Mouse (Mus musculus): Measurements from ENCODE around the gene Cx3cl1. TPM values are rescaled to one million over a fixed set of nuclear protein-coding genes. Genes with fewer than 3 reads are reported as not detected.

Cx3cl1 gene
- polyA plus RNA-seq (2014; fragmentation: Nextera tagmentation; extraction: Ambion mirVana) = 6.1 and 7.9 TPM in 2 replicates

DNA sequence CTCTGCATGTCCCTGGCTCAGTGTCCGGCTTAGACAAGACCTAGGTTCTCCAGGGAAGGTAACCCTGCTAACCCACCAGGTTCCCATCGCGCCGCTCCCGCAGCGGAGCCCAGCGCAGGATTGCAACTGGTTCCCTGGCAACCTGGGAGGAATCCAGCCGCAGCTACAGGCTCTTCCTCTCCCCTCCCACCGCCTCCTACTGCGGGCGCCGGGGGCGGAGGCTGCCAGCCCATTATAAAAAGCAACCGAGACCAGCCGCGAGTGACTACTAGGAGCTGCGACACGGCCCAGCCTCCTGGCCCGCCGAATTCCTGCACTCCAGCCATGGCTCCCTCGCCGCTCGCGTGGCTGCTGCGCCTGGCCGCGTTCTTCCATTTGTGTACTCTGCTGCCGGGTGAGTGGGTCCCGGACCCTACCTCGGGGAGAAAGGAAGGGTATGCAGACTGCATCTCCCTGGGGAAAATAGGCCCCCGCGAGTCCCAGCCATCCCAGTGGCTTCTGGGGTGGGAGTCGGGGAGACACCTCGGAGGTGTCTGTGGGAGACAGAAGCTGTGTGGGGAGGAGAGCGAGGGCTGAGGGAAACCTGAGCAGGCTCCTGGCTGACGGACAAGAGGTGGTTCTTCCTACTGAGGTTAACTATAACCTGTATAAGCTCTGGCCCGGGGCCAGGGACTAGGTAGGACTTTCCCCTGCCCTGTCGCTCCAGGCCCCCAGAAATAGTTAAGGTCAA is at the start of gene Cx3cl1:
Cx3cl1 (plus strand) TSS at position 69 of the 730 bp plus-strand sequence.
- H3K4me1 ChIP-seq (ENCODE audit: control insufficient read depth, insufficient read depth, low read length) = peaks cover 11% of the 10 kb centered on the region
- peak; percentile 84 for DNase-seq (ENCODE audit: low spot score)
- no peaks in the 10 kb centered on the region for H3K9me3 ChIP-seq (ENCODE audit: control insufficient read depth, low read length)
- no peak within 1 kb of the TSS for H3K27ac ChIP-seq (ENCODE audit: low read depth, low read length)
- H3K4me3 ChIP-seq (ENCODE audit: low read depth, low read length) = peak within 1 kb of the TSS; percentile 50
- under 1% methylated on average over 38 of the region's 38 CpGs for WGBS
- H3K27me3 ChIP-seq (ENCODE audit: control insufficient read depth, insufficient read depth, low read length) = peaks cover 12% of the 10 kb centered on the region
- H3K36me3 ChIP-seq (ENCODE audit: control insufficient read depth, insufficient read depth, low read length) = no peaks in the 10 kb centered on the region
- peak within 1 kb of the TSS; percentile 87 for H3K4me2 ChIP-seq (ENCODE audit: low read depth)
- peak; percentile 79 for ATAC-seq (ENCODE audit: insufficient read depth, low FRiP score, low TSS enrichment)
- peak within 1 kb of the TSS; percentile 65 for H3K9ac ChIP-seq (ENCODE audit: low read length)

DNA sequence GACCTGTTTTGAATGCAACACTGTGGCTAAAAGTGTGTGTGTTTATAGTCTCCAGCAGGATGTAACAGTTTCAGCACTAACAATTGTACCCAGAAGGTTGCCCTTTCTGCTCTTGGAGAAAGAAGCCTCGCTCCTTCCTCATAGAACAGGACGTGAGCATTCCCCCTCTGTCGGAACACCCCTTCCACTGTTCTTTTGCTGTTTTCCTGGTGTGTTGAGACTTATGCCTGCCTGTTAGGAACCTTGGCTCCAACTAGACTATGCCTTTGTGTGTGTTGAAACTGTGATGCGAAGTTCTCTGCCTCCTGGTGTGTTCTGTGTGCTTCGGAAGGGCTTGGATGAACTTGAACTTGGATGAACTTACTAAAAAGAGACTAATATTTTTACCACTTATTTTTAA is 45.8 kb upstream of the Cx3cl1 start:
- no peaks in the 10 kb centered on the region for H3K9me3 ChIP-seq (ENCODE audit: control insufficient read depth, low read length)
- ATAC-seq (ENCODE audit: insufficient read depth, low FRiP score, low TSS enrichment) (no peak), DNase-seq (ENCODE audit: low spot score) (no peak)
- no peak overlapping the region for H3K4me2 ChIP-seq (ENCODE audit: low read depth)
- no peaks in the 10 kb centered on the region for H3K36me3 ChIP-seq (ENCODE audit: control insufficient read depth, insufficient read depth, low read length)
- WGBS = 90% methylated on average over 5 of the region's 5 CpGs
- H3K27me3 ChIP-seq (ENCODE audit: control insufficient read depth, insufficient read depth, low read length) = no peaks in the 10 kb centered on the region
- no peak overlapping the region for H3K9ac ChIP-seq (ENCODE audit: low read length)
- no peak overlapping the region for H3K27ac ChIP-seq (ENCODE audit: low read depth, low read length)
- no peaks in the 10 kb centered on the region for H3K4me1 ChIP-seq (ENCODE audit: control insufficient read depth, insufficient read depth, low read length)
- no peak overlapping the region for H3K4me3 ChIP-seq (ENCODE audit: low read depth, low read length)

DNA sequence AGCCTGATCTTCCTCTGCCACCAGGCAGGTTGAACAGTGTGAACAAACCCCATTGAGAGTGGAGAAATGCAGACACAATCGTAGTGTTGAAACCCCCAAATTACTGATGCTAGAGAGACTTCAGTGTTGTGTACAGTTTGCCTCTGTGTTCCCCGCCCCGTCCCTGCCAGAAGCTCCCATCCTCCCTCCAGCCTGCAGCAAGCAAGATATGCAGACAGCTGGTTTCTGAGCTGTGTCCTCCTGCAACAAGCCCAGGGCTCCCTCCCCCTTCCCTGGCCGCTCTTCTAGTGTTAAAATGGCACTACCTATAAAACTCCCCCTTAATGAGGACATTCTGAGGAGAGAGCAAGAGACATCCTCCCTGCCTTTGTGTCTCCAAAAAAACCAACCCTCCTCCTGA is 42.5 kb upstream of the Cx3cl1 start:
- no peak overlapping the region for H3K4me3 ChIP-seq (ENCODE audit: low read depth, low read length)
- no peak for ATAC-seq (ENCODE audit: insufficient read depth, low FRiP score, low TSS enrichment)
- no peaks in the 10 kb centered on the region; the same call in 1 of the 2 replicates for H3K9me3 ChIP-seq (ENCODE audit: control insufficient read depth, low read length)
- H3K4me1 ChIP-seq (ENCODE audit: control insufficient read depth, insufficient read depth, low read length) = no peaks in the 10 kb centered on the region
- no peak overlapping the region for H3K4me2 ChIP-seq (ENCODE audit: low read depth)
- no peak overlapping the region for H3K9ac ChIP-seq (ENCODE audit: low read length)
- no peaks in the 10 kb centered on the region for H3K27me3 ChIP-seq (ENCODE audit: control insufficient read depth, insufficient read depth, low read length)
- no peak overlapping the region for H3K27ac ChIP-seq (ENCODE audit: low read depth, low read length)
- no peak for DNase-seq (ENCODE audit: low spot score)
- no peaks in the 10 kb centered on the region for H3K36me3 ChIP-seq (ENCODE audit: control insufficient read depth, insufficient read depth, low read length)
- 64% methylated on average over 4 of the region's 4 CpGs for WGBS

DNA sequence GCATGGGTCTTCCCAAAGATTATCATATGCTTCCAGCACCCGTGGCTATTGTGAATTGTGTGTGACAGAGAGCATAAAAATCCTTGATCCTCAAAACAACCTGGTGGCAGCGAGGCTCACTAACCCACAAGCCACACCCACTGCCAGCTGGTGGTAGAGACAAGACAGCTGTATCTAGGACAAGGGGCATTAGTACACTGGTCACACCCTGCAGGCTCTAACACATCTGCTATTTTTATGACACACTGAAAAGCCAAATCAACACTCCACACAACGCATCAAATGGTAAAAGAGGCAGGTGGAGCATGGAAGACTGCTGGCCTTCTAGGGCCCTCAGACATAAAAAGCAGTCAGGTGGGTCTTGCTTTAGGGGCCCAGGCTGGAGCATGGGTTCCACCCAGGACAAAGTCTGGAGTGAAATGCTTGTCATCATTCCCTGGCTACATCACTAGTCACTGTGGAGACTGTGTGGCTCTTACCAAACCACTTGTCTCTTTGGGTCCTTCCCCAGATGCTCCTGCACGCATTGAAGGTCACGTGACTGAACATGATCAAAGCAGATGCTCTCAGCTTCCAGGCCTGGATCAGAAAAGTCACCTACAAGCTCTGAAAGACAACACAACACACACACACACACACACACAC is 37.9 kb upstream of the Cx3cl1 start:
- H3K4me1 ChIP-seq (ENCODE audit: control insufficient read depth, insufficient read depth, low read length) = no peaks in the 10 kb centered on the region
- H3K36me3 ChIP-seq (ENCODE audit: control insufficient read depth, insufficient read depth, low read length) = no peaks in the 10 kb centered on the region
- 69% methylated on average over 5 of the region's 5 CpGs for WGBS
- H3K9ac ChIP-seq (ENCODE audit: low read length) = no peak overlapping the region
- no peaks in the 10 kb centered on the region for H3K27me3 ChIP-seq (ENCODE audit: control insufficient read depth, insufficient read depth, low read length)
- no peak overlapping the region for H3K27ac ChIP-seq (ENCODE audit: low read depth, low read length)
- H3K4me2 ChIP-seq (ENCODE audit: low read depth) = no peak overlapping the region
- H3K9me3 ChIP-seq (ENCODE audit: control insufficient read depth, low read length) = no peaks in the 10 kb centered on the region; the same call in 1 of the 2 replicates
- H3K4me3 ChIP-seq (ENCODE audit: low read depth, low read length) = no peak overlapping the region
- no peak for DNase-seq (ENCODE audit: low spot score)
- no peak for ATAC-seq (ENCODE audit: insufficient read depth, low FRiP score, low TSS enrichment)

DNA sequence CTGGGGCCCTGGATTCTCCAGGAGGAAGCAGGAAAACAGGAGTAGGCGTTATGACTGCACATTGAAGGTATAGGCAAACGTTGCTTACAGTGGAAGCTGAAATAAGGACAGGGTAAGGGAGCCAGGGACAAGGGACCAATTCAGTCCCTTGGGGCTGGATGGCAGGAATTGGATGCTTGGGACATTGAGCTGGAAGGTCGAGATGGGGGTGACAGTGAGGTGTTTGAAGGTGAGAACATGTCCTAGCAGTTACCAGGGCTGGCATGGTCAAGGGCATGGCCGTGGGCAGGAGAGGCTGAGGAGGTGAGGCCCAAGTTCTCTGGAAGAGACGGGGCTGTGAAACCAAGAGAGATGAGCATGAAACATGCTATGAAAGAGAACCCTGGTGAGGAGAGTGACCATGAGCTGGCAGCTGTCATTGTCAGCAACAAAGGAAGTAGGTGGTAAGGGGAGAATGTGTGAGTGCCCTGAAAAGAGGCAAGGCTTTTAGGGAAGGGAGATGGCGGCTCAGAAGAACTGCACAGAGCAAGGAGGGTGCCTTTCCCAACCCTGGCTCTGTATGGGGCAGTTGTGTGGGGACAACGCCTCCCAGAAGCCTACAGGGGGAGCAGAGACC is 37.0 kb upstream of the Cx3cl1 start:
- Histone ChIP-seq H3K27ac (ENCODE audit: low read depth, low read length) (no peak overlapping the region), H3K36me3 (ENCODE audit: control insufficient read depth, insufficient read depth, low read length) (no peaks in the 10 kb centered on the region), H3K4me3 (ENCODE audit: low read depth, low read length) (no peak overlapping the region), H3K9ac (ENCODE audit: low read length) (no peak overlapping the region), H3K27me3 (ENCODE audit: control insufficient read depth, insufficient read depth, low read length) (no peaks in the 10 kb centered on the region), H3K4me1 (ENCODE audit: control insufficient read depth, insufficient read depth, low read length) (no peaks in the 10 kb centered on the region), H3K9me3 (ENCODE audit: control insufficient read depth, low read length) (no peaks in the 10 kb centered on the region; the same call in 1 of the 2 replicates), H3K4me2 (ENCODE audit: low read depth) (no peak overlapping the region)
- ATAC-seq (ENCODE audit: insufficient read depth, low FRiP score, low TSS enrichment) = no peak
- WGBS = 69% methylated on average over 7 of the region's 7 CpGs
- no peak for DNase-seq (ENCODE audit: low spot score)

DNA sequence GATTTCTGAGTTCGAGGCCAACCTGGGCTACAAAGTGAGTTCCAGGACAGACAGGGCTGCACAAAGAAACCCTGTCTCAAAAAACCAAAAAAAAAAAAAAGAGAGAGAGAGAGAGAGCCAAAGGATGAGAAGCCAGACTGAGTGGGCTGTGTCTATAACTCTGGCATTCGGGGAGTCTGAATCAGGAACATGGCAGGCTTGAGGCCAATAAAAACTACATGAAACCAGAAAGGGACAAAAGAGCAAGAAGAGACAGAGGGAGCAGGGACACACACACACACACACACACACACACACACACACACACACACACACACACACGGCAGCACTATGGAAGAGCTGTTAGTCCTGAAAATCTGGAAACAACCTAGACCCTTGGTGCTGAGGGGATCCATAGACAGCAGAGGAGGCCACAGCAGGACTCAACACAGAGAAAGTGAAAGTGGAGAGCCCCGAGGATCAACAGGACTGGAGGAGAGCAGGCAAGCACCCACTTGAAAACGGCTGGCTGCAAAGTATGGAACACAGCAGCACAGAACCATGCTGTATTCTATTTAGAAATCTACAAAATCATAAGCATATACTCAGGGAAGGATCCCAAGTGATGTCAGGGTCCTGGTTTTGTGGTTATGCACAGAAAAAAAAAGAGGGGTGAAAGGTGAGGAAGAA is 36.2 kb upstream of the Cx3cl1 start:
- DNase-seq (ENCODE audit: low spot score) (no peak), ATAC-seq (ENCODE audit: insufficient read depth, low FRiP score, low TSS enrichment) (no peak)
- Histone ChIP-seq H3K4me2 (ENCODE audit: low read depth) (no peak overlapping the region), H3K4me1 (ENCODE audit: control insufficient read depth, insufficient read depth, low read length) (no peaks in the 10 kb centered on the region), H3K9ac (ENCODE audit: low read length) (no peak overlapping the region), H3K9me3 (ENCODE audit: control insufficient read depth, low read length) (no peaks in the 10 kb centered on the region; the same call in 1 of the 2 replicates), H3K27ac (ENCODE audit: low read depth, low read length) (no peak overlapping the region), H3K4me3 (ENCODE audit: low read depth, low read length) (no peak overlapping the region), H3K27me3 (ENCODE audit: control insufficient read depth, insufficient read depth, low read length) (no peaks in the 10 kb centered on the region), H3K36me3 (ENCODE audit: control insufficient read depth, insufficient read depth, low read length) (no peaks in the 10 kb centered on the region)
- WGBS = 81% methylated on average over 5 of the region's 5 CpGs

DNA sequence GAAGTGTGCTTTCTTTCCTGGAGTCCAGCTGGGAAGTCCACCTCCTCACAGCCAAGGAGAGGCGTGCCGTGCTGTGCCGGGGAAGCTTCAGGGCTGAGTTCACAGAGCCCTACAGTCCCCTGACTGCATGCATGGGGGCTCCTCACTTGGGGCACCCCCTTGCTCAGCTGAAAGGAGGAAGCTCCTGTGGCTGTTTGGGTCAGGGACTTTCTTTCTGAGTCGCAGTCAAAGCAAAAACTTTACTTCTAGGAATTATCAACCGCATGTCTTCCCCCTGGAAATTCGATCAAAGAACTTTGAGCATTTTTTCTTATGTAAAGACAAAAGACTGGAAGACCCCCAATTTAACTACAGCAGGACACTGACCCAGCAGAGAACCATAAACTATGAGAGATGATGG is 32.0 kb upstream of the Cx3cl1 start:
- Histone ChIP-seq H3K9ac (ENCODE audit: low read length) (no peak overlapping the region), H3K36me3 (ENCODE audit: control insufficient read depth, insufficient read depth, low read length) (no peaks in the 10 kb centered on the region), H3K9me3 (ENCODE audit: control insufficient read depth, low read length) (no peaks in the 10 kb centered on the region), H3K4me2 (ENCODE audit: low read depth) (no peak overlapping the region), H3K4me3 (ENCODE audit: low read depth, low read length) (no peak overlapping the region), H3K27me3 (ENCODE audit: control insufficient read depth, insufficient read depth, low read length) (no peaks in the 10 kb centered on the region), H3K4me1 (ENCODE audit: control insufficient read depth, insufficient read depth, low read length) (no peaks in the 10 kb centered on the region), H3K27ac (ENCODE audit: low read depth, low read length) (no peak overlapping the region)
- WGBS = 88% methylated on average over 6 of the region's 6 CpGs
- ATAC-seq (ENCODE audit: insufficient read depth, low FRiP score, low TSS enrichment) (no peak), DNase-seq (ENCODE audit: low spot score) (no peak)

DNA sequence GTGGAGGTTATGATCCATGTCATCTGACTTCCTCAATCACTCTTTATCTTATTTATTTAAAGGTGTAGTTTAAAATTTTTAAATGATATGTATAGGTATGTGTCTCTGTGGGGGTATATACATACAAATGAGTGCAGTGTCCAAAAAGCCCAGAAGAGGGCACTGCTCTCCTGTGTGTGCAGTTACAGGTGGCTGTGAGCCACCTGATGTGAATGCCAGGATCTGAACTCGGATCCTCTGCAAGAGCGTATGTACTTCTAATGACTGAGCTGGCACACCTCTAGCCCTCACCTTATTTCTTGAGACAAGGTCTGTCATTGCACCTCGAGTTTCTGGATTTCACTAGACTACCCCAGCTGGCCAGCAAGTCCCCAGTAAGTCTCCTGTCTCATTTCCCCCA is 31.2 kb upstream of the Cx3cl1 start:
- no peak for ATAC-seq (ENCODE audit: insufficient read depth, low FRiP score, low TSS enrichment)
- Histone ChIP-seq H3K4me1 (ENCODE audit: control insufficient read depth, insufficient read depth, low read length) (no peaks in the 10 kb centered on the region), H3K27me3 (ENCODE audit: control insufficient read depth, insufficient read depth, low read length) (no peaks in the 10 kb centered on the region), H3K9ac (ENCODE audit: low read length) (no peak overlapping the region), H3K4me2 (ENCODE audit: low read depth) (no peak overlapping the region), H3K4me3 (ENCODE audit: low read depth, low read length) (no peak overlapping the region), H3K36me3 (ENCODE audit: control insufficient read depth, insufficient read depth, low read length) (no peaks in the 10 kb centered on the region), H3K9me3 (ENCODE audit: control insufficient read depth, low read length) (no peaks in the 10 kb centered on the region), H3K27ac (ENCODE audit: low read depth, low read length) (no peak overlapping the region)
- WGBS = 80% methylated on average over 3 of the region's 3 CpGs
- no peak for DNase-seq (ENCODE audit: low spot score)
